Mouse (Mus musculus) cerebellum, adult 18-20 months (tissue): Measurements from ENCODE around the gene Rundc3a.
"Not testable (repeated sequence)": the region's sequence is repeated elsewhere in the genome, so short reads cannot be mapped to it uniquely, and the experiment has no call there.

Experiments used
- DNase-seq, 2 experiments: peaks; one replicate each; pipeline ENCODE4 v3.0.0; 2021

The Rundc3a gene

GRCm38 (mm10) chr11:102368347-102368746 lies 24.9 kb upstream of the Rundc3a start:
- no peak for DNase-seq

- DNase-seq: no peak
Measured at GRCm38 (mm10) chr11:102369263-102369662, 23.9 kb upstream of the Rundc3a start.

- no peak for DNase-seq
Measured at GRCm38 (mm10) chr11:102370285-102370684, 22.9 kb upstream of the Rundc3a start.

- DNase-seq: no peak
Measured at GRCm38 (mm10) chr11:102371926-102372685, 21.1 kb upstream of the Rundc3a start.

- DNase-seq: no peak
Measured at GRCm38 (mm10) chr11:102372936-102373335, 20.3 kb upstream of the Rundc3a start.

- DNase-seq: no peak
Measured at GRCm38 (mm10) chr11:102373646-102374045, 19.6 kb upstream of the Rundc3a start.

- no peak for DNase-seq
Measured at GRCm38 (mm10) chr11:102374108-102374725, 19.0 kb upstream of the Rundc3a start.

GRCm38 (mm10) chr11:102375196-102376173 lies 17.7 kb upstream of the Rundc3a start:
- peak; percentile 74 to 87 for DNase-seq

- DNase-seq: no peak
Measured at GRCm38 (mm10) chr11:102376196-102376835, 16.9 kb upstream of the Rundc3a start.

- no peak for DNase-seq
Measured at GRCm38 (mm10) chr11:102377186-102377585, 16.0 kb upstream of the Rundc3a start.

GRCm38 (mm10) chr11:102380091-102380490 lies 13.1 kb upstream of the Rundc3a start:
- DNase-seq: no peak

- no peak for DNase-seq
Measured at GRCm38 (mm10) chr11:102381341-102382100, 11.7 kb upstream of the Rundc3a start.

GRCm38 (mm10) chr11:102382794-102383193 lies 10.4 kb upstream of the Rundc3a start:
- no peak for DNase-seq

- peak; percentile 50 to 63 for DNase-seq
Measured at GRCm38 (mm10) chr11:102383365-102384136, 9.7 kb upstream of the Rundc3a start.

GRCm38 (mm10) chr11:102384418-102384817 lies 8.8 kb upstream of the Rundc3a start:
- DNase-seq: peak in 1 of 2 experiments; percentile 40

GRCm38 (mm10) chr11:102385075-102385474 lies 8.1 kb upstream of the Rundc3a start:
- no peak for DNase-seq

- no peak for DNase-seq
Measured at GRCm38 (mm10) chr11:102386121-102386520, 7.1 kb upstream of the Rundc3a start.

GRCm38 (mm10) chr11:102389436-102389835 lies 3.8 kb upstream of the Rundc3a start:
- not testable (repeated sequence) for DNase-seq

- peak in 1 of 2 experiments; percentile 58 for DNase-seq
Measured at GRCm38 (mm10) chr11:102392441-102393237, 564 bp upstream of the Rundc3a start.
